Mouse (Mus musculus) MEL (cell line): ENCODE results near the gene Gm10775. TPM values are rescaled to one million over a fixed set of nuclear protein-coding genes. Genes with fewer than 3 reads are reported as not detected.
A peak's percentile ranks its signal among the peaks of the same experiment; 100 is the strongest.

Source experiments
- DNase-seq: peaks from one replicate; pipeline ENCODE4 v3.0.0; 2011; ENCODE audit warnings: low read depth, low spot score
- H3K27ac ChIP-seq: 2 replicates; pipeline ENCODE4 v1.5.1; 2012; ENCODE audit warnings: low read depth, mild to moderate bottlenecking, control low read depth, low read length, moderate library complexity; ENCODE audit not compliant: control insufficient read depth
- H3K27me3 ChIP-seq, 2 experiments: fragments of 150-350 bp in 1 of 2; sonication (generic) in 1 of 2; 2 replicates each; pipeline ENCODE4 v1.6.1; 2012; ENCODE audit warnings: low read length in 2 of 2, mild to moderate bottlenecking in 2 of 2, improper control_type of control experiment in 1 of 2, moderate library complexity in 1 of 2; ENCODE audit not compliant: insufficient read depth in 2 of 2, control insufficient read depth in 1 of 2
- H3K36me3 ChIP-seq, 2 experiments: 2 replicates each; pipeline ENCODE4 v1.6.1; 2012 to 2014; ENCODE audit warnings: low read length in 2 of 2, improper control_type of control experiment in 1 of 2, inconsistent platforms in 1 of 2, mild to moderate bottlenecking in 1 of 2; ENCODE audit not compliant: insufficient read depth in 2 of 2, control insufficient read depth in 1 of 2
- H3K4me1 ChIP-seq, 2 experiments: fragments of 150-350 bp in 1 of 2; sonication (generic) in 1 of 2; 2 replicates each; pipeline ENCODE4 v1.6.1; 2012; ENCODE audit warnings: low read length in 2 of 2, improper control_type of control experiment in 1 of 2, mild to moderate bottlenecking in 1 of 2; ENCODE audit not compliant: insufficient read depth in 2 of 2, control insufficient read depth in 1 of 2
- H3K4me3 ChIP-seq, 2 experiments: fragments of 150-350 bp in 1 of 2; sonication (generic) in 1 of 2; 2 replicates each; pipeline ENCODE4 v1.5.1; 2012; ENCODE audit warnings: low read depth in 2 of 2, low read length in 2 of 2, mild to moderate bottlenecking in 2 of 2, moderate library complexity in 2 of 2, control low read depth in 1 of 2, improper control_type of control experiment in 1 of 2; ENCODE audit not compliant: control insufficient read depth in 1 of 2, insufficient read depth in 1 of 2
- H3K79me2 ChIP-seq: 2 replicates; pipeline ENCODE4 v1.6.1; 2012; ENCODE audit warnings: mild to moderate bottlenecking, low read length, moderate library complexity; ENCODE audit not compliant: control insufficient read depth, poor library complexity, insufficient read depth
- H3K9ac ChIP-seq: 2 replicates; pipeline ENCODE4 v1.6.1; 2012; ENCODE audit warnings: low read depth, mild to moderate bottlenecking, control low read depth, low read length, moderate library complexity; ENCODE audit not compliant: control insufficient read depth, poor library complexity, severe bottlenecking
- H3K9me3 ChIP-seq: fragments of 150-350 bp; sonication (generic); replicated peaks from 2 replicates; pipeline ENCODE4 v1.6.1; 2012; ENCODE audit warnings: mild to moderate bottlenecking, low read length, improper control_type of control experiment, moderate library complexity; ENCODE audit not compliant: insufficient read depth
- BHLHE40 ChIP-seq: IDR thresholded peaks from 2 replicates; pipeline ENCODE4 v1.6.1; 2012; ENCODE audit warnings: low read depth, mild to moderate bottlenecking, inconsistent platforms, low read length, improper control_type of control experiment, borderline replicate concordance
- CHD2 ChIP-seq: IDR thresholded peaks from 2 replicates; pipeline ENCODE4 v1.6.1; 2011; ENCODE audit warnings: low read length, improper control_type of control experiment
- CTCF ChIP-seq, 3 experiments: IDR thresholded peaks in 2 of 3; conservative IDR thresholded peaks in 1 of 3; 2 replicates each; pipeline ENCODE4 v1.5.1; 2011 to 2012; ENCODE audit warnings: low read length in 3 of 3, low read depth in 2 of 3, mild to moderate bottlenecking in 2 of 3, improper control_type of control experiment in 1 of 3, inconsistent platforms in 1 of 3, mixed read lengths in 1 of 3, moderate library complexity in 1 of 3; ENCODE audit not compliant: control insufficient read depth in 1 of 3, insufficient read depth in 1 of 3, poor library complexity in 1 of 3, severe bottlenecking in 1 of 3
- E2F4 ChIP-seq: IDR thresholded peaks from 2 replicates; pipeline ENCODE4 v1.6.1; 2011; ENCODE audit warnings: low read depth, low read length, improper control_type of control experiment, borderline replicate concordance
- ELF1 ChIP-seq: IDR thresholded peaks from 2 replicates; pipeline ENCODE4 v1.6.1; 2014; ENCODE audit warnings: low read depth, mild to moderate bottlenecking, inconsistent platforms, low read length, improper control_type of control experiment, moderate library complexity
- GABPA ChIP-seq: IDR thresholded peaks from 2 replicates; pipeline ENCODE4 v1.6.1; 2012; ENCODE audit warnings: low read depth, mild to moderate bottlenecking, inconsistent platforms, low read length, improper control_type of control experiment, moderate library complexity
- GATA1 ChIP-seq: IDR thresholded peaks from 2 replicates; pipeline ENCODE4 v1.6.1; 2011; ENCODE audit warnings: low read depth, low read length, improper control_type of control experiment
- HCFC1 ChIP-seq: IDR thresholded peaks from 2 replicates; pipeline ENCODE4 v1.6.1; 2012; ENCODE audit warnings: low read depth, mild to moderate bottlenecking, inconsistent platforms, low read length, improper control_type of control experiment, moderate library complexity
- JUND ChIP-seq: IDR thresholded peaks from 2 replicates; pipeline ENCODE4 v1.6.1; 2011; ENCODE audit warnings: low read depth, mild to moderate bottlenecking, improper control_type of control experiment, low read length
- KAT2A ChIP-seq: conservative IDR thresholded peaks from 2 replicates; pipeline ENCODE4 v1.6.1; 2012; ENCODE audit warnings: low read depth, low read length, improper control_type of control experiment, inconsistent platforms
- MAFK ChIP-seq: IDR thresholded peaks from 2 replicates; pipeline ENCODE4 v1.6.1; 2011; ENCODE audit warnings: low read depth, mild to moderate bottlenecking, low read length, improper control_type of control experiment, borderline replicate concordance
- MAX ChIP-seq: IDR thresholded peaks from 2 replicates; pipeline ENCODE4 v1.6.1; 2011; ENCODE audit warnings: low read length, improper control_type of control experiment
- MAZ ChIP-seq: IDR thresholded peaks from 2 replicates; pipeline ENCODE4 v1.6.1; 2012; ENCODE audit warnings: low read depth, mild to moderate bottlenecking, inconsistent platforms, low read length, improper control_type of control experiment
- MEF2A ChIP-seq: IDR thresholded peaks from 2 replicates; pipeline ENCODE4 v1.6.1; 2014; ENCODE audit warnings: low read depth, mild to moderate bottlenecking, inconsistent platforms, low read length, improper control_type of control experiment; ENCODE audit not compliant: poor library complexity, insufficient replicate concordance, severe bottlenecking; ENCODE audit errors: extremely low read depth
- MXI1 ChIP-seq: IDR thresholded peaks from 2 replicates; pipeline ENCODE4 v1.6.1; 2011; ENCODE audit warnings: mild to moderate bottlenecking, low read depth, low read length, improper control_type of control experiment
- MYB ChIP-seq: IDR thresholded peaks from 2 replicates; pipeline ENCODE4 v1.6.1; 2011; ENCODE audit warnings: mild to moderate bottlenecking, low read depth, low read length, improper control_type of control experiment
- NELFE ChIP-seq: IDR thresholded peaks from 2 replicates; pipeline ENCODE4 v1.6.1; 2011; ENCODE audit warnings: low read depth, low read length, improper control_type of control experiment
- POLR2A ChIP-seq, 2 experiments: IDR thresholded peaks; 2 replicates each; pipeline ENCODE4 v1.6.1; 2011 to 2012; ENCODE audit warnings: low read length in 2 of 2, mild to moderate bottlenecking in 2 of 2, control low read depth in 1 of 2, improper control_type of control experiment in 1 of 2, low read depth in 1 of 2, moderate library complexity in 1 of 2; ENCODE audit not compliant: control insufficient read depth in 1 of 2, insufficient read depth in 1 of 2, poor library complexity in 1 of 2
- POLR2AphosphoS2 ChIP-seq: IDR thresholded peaks from 2 replicates; pipeline ENCODE4 v1.6.1; 2011; ENCODE audit warnings: low read length, improper control_type of control experiment
- POLR2AphosphoS5 ChIP-seq: IDR thresholded peaks from 2 replicates; pipeline ENCODE4 v1.6.1; 2012; ENCODE audit warnings: low read depth, borderline replicate concordance, mild to moderate bottlenecking, inconsistent platforms, low read length, moderate library complexity, mixed read lengths
- RAD21 ChIP-seq: IDR thresholded peaks from 2 replicates; pipeline ENCODE4 v1.6.1; 2011; ENCODE audit warnings: mild to moderate bottlenecking, low read depth, low read length, improper control_type of control experiment
- RCOR1 ChIP-seq: IDR thresholded peaks from 2 replicates; pipeline ENCODE4 v1.6.1; 2012; ENCODE audit warnings: low read depth, mild to moderate bottlenecking, inconsistent platforms, low read length, improper control_type of control experiment
- SMC3 ChIP-seq: IDR thresholded peaks from 2 replicates; pipeline ENCODE4 v1.6.1; 2011; ENCODE audit warnings: low read depth, low read length, improper control_type of control experiment
- TAL1 ChIP-seq: IDR thresholded peaks from 2 replicates; pipeline ENCODE4 v1.6.1; 2012; ENCODE audit warnings: mild to moderate bottlenecking, inconsistent platforms, low read length, moderate library complexity, mixed read lengths
- TCF12 ChIP-seq: IDR thresholded peaks from 2 replicates; pipeline ENCODE4 v1.6.1; 2014; ENCODE audit warnings: low read depth, mild to moderate bottlenecking, inconsistent platforms, low read length, improper control_type of control experiment, moderate library complexity
- UBTF ChIP-seq: IDR thresholded peaks from 2 replicates; pipeline ENCODE4 v1.6.1; 2012; ENCODE audit warnings: low read depth, mild to moderate bottlenecking, inconsistent platforms, low read length, improper control_type of control experiment, moderate library complexity, borderline replicate concordance; ENCODE audit not compliant: insufficient read depth
- USF1 ChIP-seq: IDR thresholded peaks from 2 replicates; pipeline ENCODE4 v1.6.1; 2014; ENCODE audit warnings: low read depth, mild to moderate bottlenecking, inconsistent platforms, low read length, improper control_type of control experiment, moderate library complexity
- USF2 ChIP-seq, 2 experiments: IDR thresholded peaks; 2 replicates each; pipeline ENCODE4 v1.6.1; 2011 to 2012; ENCODE audit warnings: improper control_type of control experiment in 2 of 2, low read length in 2 of 2, borderline replicate concordance in 1 of 2, inconsistent platforms in 1 of 2, low read depth in 1 of 2, mild to moderate bottlenecking in 1 of 2; ENCODE audit not compliant: insufficient read depth in 1 of 2
- ZC3H11A ChIP-seq: IDR thresholded peaks from 2 replicates; pipeline ENCODE4 v1.6.1; 2012; ENCODE audit warnings: low read depth, mild to moderate bottlenecking, inconsistent platforms, low read length, improper control_type of control experiment
- ZKSCAN1 ChIP-seq: IDR thresholded peaks from 2 replicates; pipeline ENCODE4 v1.6.1; 2012; ENCODE audit warnings: low read depth, mild to moderate bottlenecking, inconsistent platforms, low read length, improper control_type of control experiment, moderate library complexity
- ZMIZ1 ChIP-seq: IDR thresholded peaks from 2 replicates; pipeline ENCODE4 v1.6.1; 2012; ENCODE audit warnings: low read depth, mild to moderate bottlenecking, inconsistent platforms, low read length, improper control_type of control experiment, moderate library complexity
- polyA plus RNA-seq, 2 experiments: library from polyadenylated mRNA; stranded (reverse) in 1 of 2; unstranded in 1 of 2; fragments of >175 nt in 1 of 2; fragments of >200 nt in 1 of 2; gene quantifications; 2 replicates each; pipeline versions ENCODE4 v1.2.1 to v1.2.4; 2012; ENCODE audit warnings: low replicate concordance in 2 of 2, low read depth in 1 of 2; ENCODE audit not compliant: insufficient read length in 2 of 2, insufficient read depth in 1 of 2, missing spikeins in 1 of 2
- total RNA-seq: library from RNA; depleted of rRNA; stranded (reverse); fragments of 300-350 nt; gene quantifications from 2 replicates; pipeline ENCODE4 v1.2.3, GENCODE M21; 2012

Gene Gm10775
- total and polyA plus RNA-seq, 3 experiments: 0.21 TPM; not detected in 2

GRCm38 (mm10) chr13:65240509-65241098 is 18.7 kb upstream of the Gm10775 start (continued):
- TF ChIP-seq POLR2A (IDR thresholded peaks at IDR 0.05; ENCODE audit: control insufficient read depth in 1 of 2, insufficient read depth in 1 of 2, low read depth in 1 of 2, low read length in 2 of 2, poor library complexity in 1 of 2) (peak; percentile 62 to 84; a peak in 3 of 4 replicates), POLR2AphosphoS5 (0 out of 2 replicates have a peak, but pooled peaks have one; percentile 46), CHD2 (peak; percentile 70), MAX (peak; percentile 85), MEF2A (0 out of 2 replicates have a peak, but pooled peaks have one; percentile 13), HCFC1 (no peak), MAFK (no peak), POLR2AphosphoS2 (peak; percentile 87), SMC3 (no peak), BHLHE40 (no peak), USF2 (IDR thresholded peaks at IDR 0.05; ENCODE audit: borderline replicate concordance in 1 of 2, insufficient read depth in 1 of 2, low read depth in 1 of 2, low read length in 2 of 2) (no peak), RCOR1 (no peak), MYB (no peak), JUND (no peak), ELF1 (no peak), ZMIZ1 (0 out of 2 replicates have a peak, but pooled peaks have one; percentile 73), TAL1 (no peak), KAT2A (0 out of 2 replicates have a peak, but pooled peaks have one; percentile 11), E2F4 (no peak; the same call in 1 of the 2 replicates), UBTF (no peak), GATA1 (no peak)

- Histone ChIP-seq H3K36me3 (peaks cover 0 to 2% of the 10 kb centered on the region in 2 experiments; a peak in 2 of 4 replicates), H3K27me3 (no peaks in the 10 kb centered on the region), H3K4me1 (peaks cover 0 to 10% of the 10 kb centered on the region in 2 experiments; a peak in 2 of 4 replicates), H3K9me3 (no peaks in the 10 kb centered on the region), H3K4me3 (peak overlapping the region; percentile 82 to 87), H3K27ac (peak overlapping the region; percentile 71), H3K9ac (peak overlapping the region; percentile 86), H3K79me2 (peaks cover 32% of the 10 kb centered on the region)
- peak; percentile 96 for DNase-seq
- TF ChIP-seq ZC3H11A (peak; percentile 21; the same call in 1 of the 2 replicates), USF1 (no peak), MYB (peak; percentile 80), MXI1 (peak; percentile 98), CTCF (IDR thresholded peaks at IDR 0.05 in 2 of 3, conservative IDR thresholded peaks at IDR 0.05 in 1 of 3; ENCODE audit: control insufficient read depth in 1 of 3, insufficient read depth in 1 of 3, low read depth in 2 of 3, low read length in 3 of 3, poor library complexity in 1 of 3, severe bottlenecking in 1 of 3) (no peak), BHLHE40 (no peak), JUND (no peak), GABPA (no peak), SMC3 (no peak), TCF12 (no peak), E2F4 (peak; percentile 77), KAT2A (peak; percentile 63; the same call in 1 of the 2 replicates), MAFK (no peak), RCOR1 (no peak), UBTF (no peak), MAZ (no peak), MAX (peak; percentile 87), RAD21 (no peak), POLR2A (IDR thresholded peaks at IDR 0.05; ENCODE audit: control insufficient read depth in 1 of 2, insufficient read depth in 1 of 2, low read depth in 1 of 2, low read length in 2 of 2, poor library complexity in 1 of 2) (peak in 1 of 2 experiments; percentile 58; a peak in 2 of 4 replicates), ZKSCAN1 (no peak), NELFE (peak; percentile 51)
Observed at GRCm38 (mm10) chr13:65241099-65241626, 18.2 kb upstream of the Gm10775 start.
